Comparison of ENCODE assay signal across 8 mouse cellular contexts in the genomic region with DNA sequence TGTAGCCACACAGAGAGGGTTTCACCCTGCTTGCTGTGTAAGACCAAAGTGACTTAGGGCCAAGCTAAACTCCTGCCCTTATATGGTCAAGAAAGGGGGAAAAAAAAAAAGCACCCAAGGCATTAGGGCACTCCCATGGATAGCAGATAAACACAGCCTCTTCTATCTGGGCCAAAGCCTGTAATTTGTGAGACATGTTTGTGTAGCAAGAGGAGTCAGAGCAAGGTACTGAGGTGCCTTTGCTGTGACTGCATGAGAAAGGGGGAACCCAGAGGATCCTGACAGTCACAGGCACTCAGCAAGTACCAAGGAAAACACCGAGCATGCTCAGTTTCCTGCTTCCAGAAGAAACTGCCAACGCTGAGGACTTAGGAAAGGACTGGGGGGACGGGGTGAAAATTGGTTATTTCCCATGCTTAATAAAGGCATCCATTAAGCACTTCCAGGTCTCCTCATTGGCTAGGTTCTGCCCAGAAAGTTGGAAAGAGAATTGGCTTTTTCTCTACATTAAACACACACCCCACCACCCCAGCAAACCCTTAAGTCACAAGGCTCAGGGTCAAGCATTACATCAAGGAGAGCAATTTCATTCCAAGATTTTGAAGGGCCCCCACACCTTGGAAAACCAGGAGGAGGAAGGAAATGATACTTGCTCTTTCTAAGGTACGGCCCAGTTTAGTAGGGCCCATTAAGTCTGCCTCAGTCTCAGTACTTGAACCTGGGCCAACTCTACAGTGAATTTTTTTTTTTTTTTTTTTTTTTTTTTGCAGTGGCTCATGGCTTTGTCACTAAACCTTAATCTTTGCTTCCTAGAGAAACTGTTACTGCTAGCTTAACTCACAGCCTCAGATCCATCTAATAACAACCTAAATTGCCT. TPM values are rescaled to one million over a fixed set of nuclear protein-coding genes. Genes with fewer than 3 reads are reported as not detected.
A peak's percentile ranks its signal among the peaks of the same experiment; 100 is the strongest.
DNase-seq lines count a peak whose midpoint lies in the region; ATAC-seq and TF ChIP-seq lines count a peak whose summit lies in the region.

No protein-coding gene starts in this region.

- H3K9ac ChIP-seq in embryonic facial prominence, embryonic 14.5 days (ENCODE audit: low read depth, low read length) = peak overlapping the region; percentile 38
- 0 out of 2 replicates have a peak overlapping the region, but pooled peaks have one; percentile 10 for H3K9ac ChIP-seq in kidney, postnatal 0 days (ENCODE audit: low read depth, low read length)
- no peak overlapping the region for H3K9ac ChIP-seq in midbrain, embryonic 12.5 days (replicated peaks)

- no peak for ATAC-seq in embryonic facial prominence, embryonic 14.5 days (ENCODE audit: low read depth)
- ATAC-seq in kidney, postnatal 0 days (replicated peaks; ENCODE audit: low FRiP score, low read depth) = no peak
- no peak for ATAC-seq in midbrain, embryonic 12.5 days (ENCODE audit: low FRiP score, low read depth)
- ATAC-seq in monocyte, adult 5-6 weeks (replicated peaks; ENCODE audit: insufficient number of reproducible peaks, low FRiP score, low TSS enrichment, poor library complexity, severe bottlenecking) = no peak

- WGBS in heart, embryonic 10.5 days = 42% methylated on average over 4 of the region's 4 CpGs
- WGBS in embryonic facial prominence, embryonic 14.5 days = 40% methylated on average over 4 of the region's 4 CpGs
- WGBS in kidney, postnatal 0 days = 23% methylated on average over 4 of the region's 4 CpGs
- 66% methylated on average over 4 of the region's 4 CpGs for WGBS in midbrain, embryonic 12.5 days

- H3K9me3 ChIP-seq in heart, embryonic 10.5 days = no peaks in the 10 kb centered on the region
- no peaks in the 10 kb centered on the region for H3K9me3 ChIP-seq in embryonic facial prominence, embryonic 14.5 days (ENCODE audit: control insufficient read depth, low read length)
- H3K9me3 ChIP-seq in kidney, postnatal 0 days (replicated peaks; ENCODE audit: low read length) = no peaks in the 10 kb centered on the region
- no peaks in the 10 kb centered on the region for H3K9me3 ChIP-seq in midbrain, embryonic 12.5 days

- H3K4me2 ChIP-seq in embryonic facial prominence, embryonic 14.5 days (ENCODE audit: low read depth, low read length) = peak overlapping the region; percentile 83
- H3K4me2 ChIP-seq in kidney, postnatal 0 days (ENCODE audit: low read length) = peak overlapping the region; percentile 88
- peak overlapping the region; percentile 75 for H3K4me2 ChIP-seq in midbrain, embryonic 12.5 days (replicated peaks)

- peaks cover 58% of the 10 kb centered on the region for H3K4me1 ChIP-seq in heart, embryonic 10.5 days
- H3K4me1 ChIP-seq in embryonic facial prominence, embryonic 14.5 days (ENCODE audit: control insufficient read depth, insufficient read depth, low read length) = peaks cover 28% of the 10 kb centered on the region
- H3K4me1 ChIP-seq in kidney, postnatal 0 days (replicated peaks; ENCODE audit: insufficient read depth, low read length) = peaks cover 47% of the 10 kb centered on the region
- peaks cover 43% of the 10 kb centered on the region for H3K4me1 ChIP-seq in midbrain, embryonic 12.5 days

- no peak for DNase-seq in heart, embryonic 10.5 days (ENCODE audit: low spot score)
- DNase-seq in heart, postnatal 4 days = no peak
- DNase-seq in embryonic facial prominence, embryonic 14.5 days (ENCODE audit: low spot score) = no peak
- DNase-seq in kidney, postnatal 0 days (ENCODE audit: low spot score) = peak; percentile 20
- DNase-seq in frontal cortex, adult 2 months (ENCODE audit: extremely low spot score in 1 of 2, low spot score in 1 of 2) = no peak
- no peak for DNase-seq in layer of hippocampus, adult 9-10 months (ENCODE audit: low spot score)

- H3K27me3 ChIP-seq in heart, embryonic 10.5 days (ENCODE audit: insufficient read depth, poor library complexity, severe bottlenecking) = no peaks in the 10 kb centered on the region
- H3K27me3 ChIP-seq in embryonic facial prominence, embryonic 14.5 days (replicated peaks; ENCODE audit: control insufficient read depth, insufficient read depth, low read length) = no peaks in the 10 kb centered on the region
- no peaks in the 10 kb centered on the region for H3K27me3 ChIP-seq in kidney, postnatal 0 days (ENCODE audit: insufficient read depth, low read length)
- peaks cover 10% of the 10 kb centered on the region for H3K27me3 ChIP-seq in midbrain, embryonic 12.5 days

- no peak for TF ChIP-seq CTCF in kidney, postnatal 0 days (IDR thresholded peaks at IDR 0.05; ENCODE audit: low read depth)

- H3K36me3 ChIP-seq in heart, embryonic 10.5 days = peaks cover 61% of the 10 kb centered on the region
- peaks cover 41% of the 10 kb centered on the region for H3K36me3 ChIP-seq in embryonic facial prominence, embryonic 14.5 days (ENCODE audit: control insufficient read depth, insufficient read depth, low read length)
- H3K36me3 ChIP-seq in kidney, postnatal 0 days (ENCODE audit: insufficient read depth, low read length) = peaks cover 7% of the 10 kb centered on the region; the same call in 1 of the 2 replicates
- H3K36me3 ChIP-seq in midbrain, embryonic 12.5 days = peaks cover under 1% of the 10 kb centered on the region

- H3K27ac ChIP-seq in heart, embryonic 10.5 days = peak overlapping the region; percentile 94
- H3K27ac ChIP-seq in embryonic facial prominence, embryonic 14.5 days (replicated peaks; ENCODE audit: low read depth, low read length) = no peak overlapping the region
- peak overlapping the region; percentile 62 for H3K27ac ChIP-seq in kidney, postnatal 0 days
- H3K27ac ChIP-seq in midbrain, embryonic 12.5 days (replicated peaks) = no peak overlapping the region; the same call in 1 of the 2 replicates

- peak overlapping the region; percentile 91 for H3K4me3 ChIP-seq in heart, embryonic 10.5 days
- H3K4me3 ChIP-seq in embryonic facial prominence, embryonic 14.5 days (ENCODE audit: low read depth, low read length) = peak overlapping the region; percentile 73
- peak overlapping the region; percentile 86; the same call in 1 of the 2 replicates for H3K4me3 ChIP-seq in kidney, postnatal 0 days (replicated peaks; ENCODE audit: low read depth, low read length)
- no peak overlapping the region for H3K4me3 ChIP-seq in midbrain, embryonic 12.5 days

RNA-seq across cellular contexts. Expression of a gene that starts 8.0 kb away (rescaled TPM):
- polyA plus RNA-seq in heart, embryonic 10.5 days (2016; fragmentation: Nextera tagmentation; extraction: Ambion mirVana) = 2,990 and 4,096 TPM in 2 replicates
- 1,000 to 10,000 TPM; 7,269 to 8,107 TPM for total RNA-seq in heart, postnatal 4 days (2021)
- 985 and 1,264 TPM in 2 replicates for polyA plus RNA-seq in embryonic facial prominence, embryonic 14.5 days (2014; fragmentation: Nextera tagmentation; extraction: Ambion mirVana)
- 577 and 637 TPM in 2 replicates for polyA plus RNA-seq in kidney, postnatal 0 days (2015; fragmentation: Nextera tagmentation; extraction: Ambion mirVana)
- polyA plus RNA-seq in midbrain, embryonic 12.5 days (2016; fragmentation: Nextera tagmentation; extraction: Ambion mirVana) = 257 and 368 TPM in 2 replicates
- total RNA-seq in monocyte, adult 5-6 weeks (2017) = 29.4 to 78.0 TPM (median 49.1 TPM) in 3 replicates
- polyA plus RNA-seq in frontal cortex, adult 2 months (2012; rRNA removed) = 265 and 280 TPM in 2 replicates

Comparison
In these comparisons a context has a peak if more than half of its experiments do, and no peak if none do; other contexts are left out.
1. H3K27ac ChIP-seq: peak in heart, embryonic 10.5 days (single experiment) and kidney, postnatal 0 days (single experiment); none in embryonic facial prominence, embryonic 14.5 days (single experiment) and midbrain, embryonic 12.5 days (single experiment).
2. Peak in every context shown above with its lines, with median percentiles within 50 percentile points of each other: H3K4me2 ChIP-seq.